Mouse (Mus musculus) liver, adult 2 months (tissue): ENCODE data around the gene Sema5a.

Experiments
- CTCF ChIP-seq: fragments of 200-500 bp; IDR thresholded peaks from 2 replicates; pipeline ENCODE4 v1.5.1; 2011; ENCODE audit warnings: low read depth, low read length, control low read depth
- POLR2A ChIP-seq: fragments of 200-500 bp; IDR thresholded peaks from 2 replicates; pipeline ENCODE4 v1.6.1; 2011; ENCODE audit warnings: low read length, control low read depth; ENCODE audit not compliant: insufficient read depth; ENCODE audit errors: extremely low read depth

DNA sequence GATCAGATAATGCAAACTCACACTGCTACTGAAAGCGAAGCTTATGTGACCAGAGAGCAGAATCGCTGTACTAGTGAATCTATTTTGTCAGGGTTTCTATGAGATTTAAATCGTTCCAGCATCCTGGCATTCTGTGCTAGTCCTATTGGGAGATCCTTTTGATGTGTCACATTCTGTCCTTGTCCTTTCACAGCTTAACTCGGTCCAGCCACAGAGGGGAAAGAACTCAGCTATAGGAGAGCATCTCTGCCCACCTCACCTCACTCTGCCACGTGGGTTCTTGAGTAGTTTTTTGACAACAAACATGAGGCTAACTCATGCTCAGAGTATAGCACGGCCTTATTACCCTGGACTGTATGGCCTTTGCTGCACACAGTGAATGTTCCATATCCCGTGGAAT is 302.1 kb downstream of the Sema5a start:
- no peak for TF ChIP-seq CTCF
- no peak for TF ChIP-seq POLR2A
